Mouse (Mus musculus) hindbrain, embryonic 12.5 days (tissue): ENCODE data around the gene Top1. TPM values are rescaled to one million over a fixed set of nuclear protein-coding genes. Genes with fewer than 3 reads are reported as not detected.

Experiments used
- microRNA-seq: library from miRNA; unstranded; fragments of <30 nt; microRNA quantifications from one replicate; pipeline ENCODE4, GENCODE M21; 2017
- polyA plus RNA-seq: library from polyadenylated mRNA; unstranded; fragments of >200 nt; fragmentation: Nextera tagmentation; extraction: Ambion mirVana; gene quantifications from 2 replicates; pipeline ENCODE4 v1.2.1, GENCODE M21; 2016

Top1 gene
- polyA plus RNA-seq, 1 experiment from 2014 or later: 122 TPM

Small RNA genes within 50 kb of the gene (microRNA-seq; reads per million reads assigned to microRNA genes)
- gene Gm23968: not detected

Other genes starting within 250 kb of the Top1 start
- gene Plcg1, start 85.4 kb downstream of the Top1 start, polyA plus RNA-seq: 119 and 122 TPM in 2 replicates
- gene Zhx3, start 227.1 kb downstream of the Top1 start, polyA plus RNA-seq: 16.0 and 18.0 TPM in 2 replicates
- gene Lpin3, start 234.8 kb downstream of the Top1 start, polyA plus RNA-seq: 0.63 and 1.4 TPM in 2 replicates